Mouse (Mus musculus): ENCODE data around the gene Gch1.

GRCm38 (mm10) chr14:47169677-47170410 is 19.4 kb downstream of the Gch1 start:
- TF ChIP-seq CTCF (IDR thresholded peaks at IDR 0.05) (no peak), EP300 (IDR thresholded peaks at IDR 0.05) (no peak)
